Mouse (Mus musculus): Measurements from ENCODE around the gene 1700013F07Rik. TPM values are rescaled to one million over a fixed set of nuclear protein-coding genes. Genes with fewer than 3 reads are reported as not detected.

The 1700013F07Rik gene
- polyA plus RNA-seq, 1 experiment from 2014 or later, result 0.49 TPM

DNA sequence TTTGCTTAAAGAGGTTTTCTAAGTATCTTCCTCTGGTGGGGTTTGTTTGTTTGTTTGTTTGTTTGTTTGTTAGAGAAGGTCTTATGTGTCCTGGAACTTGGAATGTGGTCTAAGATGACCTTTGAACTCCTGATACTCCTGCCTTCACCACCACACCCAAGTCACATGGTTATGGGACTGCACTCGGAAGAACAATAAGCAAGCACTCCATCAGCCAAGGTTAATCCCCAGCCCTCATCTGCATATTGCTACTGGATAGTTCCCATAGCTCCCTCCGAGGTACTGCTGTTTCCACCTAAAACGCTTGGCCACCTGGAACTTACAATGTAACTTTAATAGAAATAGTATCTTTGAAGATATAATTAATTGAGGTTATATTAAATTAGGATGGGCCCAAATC, 20.5 kb upstream of the 1700013F07Rik start:
- H3K9me3 ChIP-seq (replicated peaks), result no peaks in the 10 kb centered on the region
- no peak overlapping the region for H3K27ac ChIP-seq (replicated peaks)
- WGBS, result 73% methylated on average over 3 of the region's 3 CpGs
- no peaks in the 10 kb centered on the region for H3K27me3 ChIP-seq (ENCODE audit: low read depth, poor library complexity, severe bottlenecking)
- no peak for DNase-seq (ENCODE audit: low spot score)
- H3K4me1 ChIP-seq, result peaks cover 24% of the 10 kb centered on the region
- no peak overlapping the region for H3K4me3 ChIP-seq
- H3K36me3 ChIP-seq, result no peaks in the 10 kb centered on the region

DNA sequence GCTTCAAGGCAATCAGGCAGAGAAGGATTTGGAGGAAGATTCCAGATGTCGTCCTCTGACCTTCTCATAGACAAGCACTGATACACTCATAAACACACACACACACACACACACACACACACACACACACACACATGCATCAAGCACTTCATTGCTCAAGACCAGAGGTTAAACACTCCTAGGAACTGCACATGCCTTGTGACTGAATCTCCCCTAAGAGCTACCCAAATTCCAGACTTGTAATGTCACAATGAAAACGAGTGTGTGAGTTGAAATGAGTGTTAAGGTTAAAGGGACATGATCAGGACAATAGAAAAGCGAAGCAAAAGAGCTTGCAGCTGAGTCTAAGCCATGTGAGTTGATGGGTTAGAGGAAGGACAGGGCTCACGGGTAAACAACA, 15.7 kb upstream of the 1700013F07Rik start:
- DNase-seq (ENCODE audit: low spot score), result no peak
- Histone ChIP-seq H3K27ac (replicated peaks) (no peak overlapping the region; the same call in 1 of the 2 replicates), H3K4me3 (no peak overlapping the region), H3K36me3 (no peaks in the 10 kb centered on the region), H3K9me3 (replicated peaks) (no peaks in the 10 kb centered on the region), H3K27me3 (ENCODE audit: low read depth, poor library complexity, severe bottlenecking) (no peaks in the 10 kb centered on the region), H3K4me1 (no peaks in the 10 kb centered on the region)
- WGBS, result 62% methylated on average over 4 of the region's 4 CpGs

- WGBS, result 87% methylated on average over 4 of the region's 4 CpGs
- DNase-seq (ENCODE audit: low spot score), result no peak
- Histone ChIP-seq H3K4me1 (no peaks in the 10 kb centered on the region), H3K4me3 (no peak overlapping the region), H3K9me3 (replicated peaks) (no peaks in the 10 kb centered on the region; the same call in 1 of the 2 replicates), H3K36me3 (no peaks in the 10 kb centered on the region), H3K27ac (replicated peaks) (no peak overlapping the region), H3K27me3 (ENCODE audit: low read depth, poor library complexity, severe bottlenecking) (no peaks in the 10 kb centered on the region)
These were observed 10.5 kb upstream of the 1700013F07Rik start for GRCm38 (mm10) chr3:108523415-108523814.

GRCm38 (mm10) chr3:108528489-108528888, 5.5 kb upstream of the 1700013F07Rik start:
- 89% methylated on average over 8 of the region's 8 CpGs for WGBS
- H3K4me1 ChIP-seq, result no peaks in the 10 kb centered on the region
- no peak for DNase-seq (ENCODE audit: low spot score)

GRCm38 (mm10) chr3:108533114-108533885, 650 bp upstream of the 1700013F07Rik start:
- no peak for DNase-seq (ENCODE audit: low spot score)
- Histone ChIP-seq H3K4me1 (peaks cover 21% of the 10 kb centered on the region), H3K9me3 (replicated peaks) (no peaks in the 10 kb centered on the region; the same call in 1 of the 2 replicates), H3K27me3 (ENCODE audit: low read depth, poor library complexity, severe bottlenecking) (peaks cover 31% of the 10 kb centered on the region), H3K27ac (replicated peaks) (no peak overlapping the region), H3K36me3 (no peaks in the 10 kb centered on the region), H3K4me3 (no peak overlapping the region)
- 87% methylated on average over 9 of the region's 9 CpGs for WGBS

More at GRCm38 (mm10) chr3:108528489-108528888, 5.5 kb upstream of the 1700013F07Rik start:
- Histone ChIP-seq H3K36me3 (no peaks in the 10 kb centered on the region), H3K9me3 (replicated peaks) (no peaks in the 10 kb centered on the region; the same call in 1 of the 2 replicates), H3K27ac (replicated peaks) (no peak overlapping the region), H3K27me3 (ENCODE audit: low read depth, poor library complexity, severe bottlenecking) (no peaks in the 10 kb centered on the region), H3K4me3 (no peak overlapping the region)

DNA sequence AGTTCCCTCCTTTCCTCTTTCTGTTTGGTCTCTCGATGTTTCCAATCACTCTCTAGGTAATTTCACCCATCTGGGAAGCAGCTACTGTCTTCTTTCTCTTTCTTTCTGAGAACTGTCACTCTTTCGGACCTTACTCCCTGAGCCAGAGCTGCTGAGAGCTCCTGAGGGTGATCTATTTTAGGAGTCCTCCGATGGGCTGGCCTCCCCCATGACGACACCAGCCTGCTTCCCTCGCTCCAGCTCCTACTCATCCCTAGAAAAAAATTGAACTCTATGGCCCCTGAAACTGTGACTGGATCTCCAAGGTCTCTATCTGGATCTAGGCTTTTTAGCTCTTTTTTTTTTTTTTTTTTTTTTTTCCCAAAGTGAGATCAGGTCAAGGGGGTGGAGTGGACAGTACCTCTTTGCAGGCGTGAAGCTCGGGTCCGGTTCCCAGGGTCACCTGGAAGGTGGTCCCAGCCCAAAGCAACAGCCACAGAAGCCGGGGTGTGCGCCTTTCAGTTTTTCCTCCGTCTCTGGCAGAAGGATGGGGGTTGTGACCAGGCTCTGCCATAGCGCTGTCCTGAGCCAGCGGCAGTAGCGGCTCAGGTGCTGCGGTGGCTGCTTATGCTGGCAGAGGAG, 2.1 kb downstream of the 1700013F07Rik start:
- DNase-seq (ENCODE audit: low spot score), result no peak
- Histone ChIP-seq H3K36me3 (no peaks in the 10 kb centered on the region), H3K9me3 (replicated peaks) (no peaks in the 10 kb centered on the region), H3K4me1 (peaks cover 21% of the 10 kb centered on the region), H3K4me3 (peak overlapping the region; percentile 63), H3K27ac (replicated peaks) (no peak overlapping the region), H3K27me3 (ENCODE audit: low read depth, poor library complexity, severe bottlenecking) (peaks cover 32% of the 10 kb centered on the region)
- WGBS, result 7% methylated on average over 15 of the region's 15 CpGs

- Histone ChIP-seq H3K9me3 (replicated peaks) (no peaks in the 10 kb centered on the region), H3K36me3 (no peaks in the 10 kb centered on the region), H3K4me1 (peaks cover 21% of the 10 kb centered on the region), H3K4me3 (peak within 1 kb of the TSS; percentile 63), H3K27me3 (ENCODE audit: low read depth, poor library complexity, severe bottlenecking) (peaks cover 32% of the 10 kb centered on the region), H3K27ac (replicated peaks) (peak within 1 kb of the TSS; percentile 63; the same call in 1 of the 2 replicates)
- DNase-seq (ENCODE audit: low spot score), result peak; percentile 57
- 2% methylated on average over 35 of the region's 35 CpGs for WGBS
These were observed 2.7 kb downstream of the 1700013F07Rik start, which contains the start of gene 5330417C22Rik for GRCm38 (mm10) chr3:108536517-108537260. Gene 5330417C22Rik (minus strand): TSS chr3:108536536.

GRCm38 (mm10) chr3:108537303-108537702, 3.4 kb downstream of the 1700013F07Rik start:
- Histone ChIP-seq H3K27me3 (ENCODE audit: low read depth, poor library complexity, severe bottlenecking) (peaks cover 32% of the 10 kb centered on the region), H3K9me3 (replicated peaks) (no peaks in the 10 kb centered on the region), H3K27ac (replicated peaks) (peak overlapping the region; percentile 63; the same call in 1 of the 2 replicates), H3K4me1 (peaks cover 21% of the 10 kb centered on the region), H3K4me3 (peak overlapping the region; percentile 46), H3K36me3 (no peaks in the 10 kb centered on the region)
- WGBS, result 8% methylated on average over 17 of the region's 17 CpGs
- DNase-seq (ENCODE audit: low spot score), result peak; percentile 86

- 87% methylated on average over 11 of the region's 11 CpGs for WGBS
- DNase-seq (ENCODE audit: low spot score), result no peak
- peaks cover 5% of the 10 kb centered on the region for H3K4me1 ChIP-seq
- no peaks in the 10 kb centered on the region for H3K9me3 ChIP-seq (replicated peaks)
- no peak overlapping the region for H3K4me3 ChIP-seq
- no peaks in the 10 kb centered on the region for H3K36me3 ChIP-seq
- H3K27me3 ChIP-seq (ENCODE audit: low read depth, poor library complexity, severe bottlenecking), result peaks cover 8% of the 10 kb centered on the region; the same call in 1 of the 2 replicates
- no peak overlapping the region for H3K27ac ChIP-seq (replicated peaks)
These were observed 8.3 kb downstream of the 1700013F07Rik start for GRCm38 (mm10) chr3:108542299-108542698.

DNA sequence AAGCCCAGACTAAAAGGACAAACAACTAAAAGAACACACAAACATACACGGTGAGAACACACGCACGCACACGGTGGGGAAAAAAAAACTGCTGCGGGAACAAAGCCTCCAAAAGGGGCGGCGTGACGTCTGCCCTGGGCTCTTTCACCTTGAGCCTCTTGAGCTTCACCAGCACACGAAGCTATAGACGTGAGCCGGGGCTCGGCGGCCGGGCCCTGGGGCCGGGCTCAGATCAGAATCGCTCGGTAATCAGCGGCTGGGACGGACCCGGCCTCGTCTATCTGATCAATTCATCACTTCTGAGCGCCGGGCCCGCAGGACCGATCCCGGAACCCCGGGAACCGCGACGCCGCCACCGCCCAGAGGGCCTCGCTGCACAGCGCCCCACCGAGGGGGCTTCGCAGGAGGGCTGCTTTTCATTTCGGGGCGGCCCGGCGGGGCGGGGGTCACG, 20.2 kb downstream of the 1700013F07Rik start:
- Histone ChIP-seq H3K4me1 (peaks cover 8% of the 10 kb centered on the region), H3K27me3 (ENCODE audit: low read depth, poor library complexity, severe bottlenecking) (no peaks in the 10 kb centered on the region), H3K9me3 (replicated peaks) (no peaks in the 10 kb centered on the region), H3K27ac (replicated peaks) (peak overlapping the region; percentile 97), H3K4me3 (peak overlapping the region; percentile 84), H3K36me3 (peaks cover 24% of the 10 kb centered on the region)
- no peak for DNase-seq (ENCODE audit: low spot score)
- under 1% methylated on average over 42 of the region's 42 CpGs for whole genome bisulfite sequencing

DNA sequence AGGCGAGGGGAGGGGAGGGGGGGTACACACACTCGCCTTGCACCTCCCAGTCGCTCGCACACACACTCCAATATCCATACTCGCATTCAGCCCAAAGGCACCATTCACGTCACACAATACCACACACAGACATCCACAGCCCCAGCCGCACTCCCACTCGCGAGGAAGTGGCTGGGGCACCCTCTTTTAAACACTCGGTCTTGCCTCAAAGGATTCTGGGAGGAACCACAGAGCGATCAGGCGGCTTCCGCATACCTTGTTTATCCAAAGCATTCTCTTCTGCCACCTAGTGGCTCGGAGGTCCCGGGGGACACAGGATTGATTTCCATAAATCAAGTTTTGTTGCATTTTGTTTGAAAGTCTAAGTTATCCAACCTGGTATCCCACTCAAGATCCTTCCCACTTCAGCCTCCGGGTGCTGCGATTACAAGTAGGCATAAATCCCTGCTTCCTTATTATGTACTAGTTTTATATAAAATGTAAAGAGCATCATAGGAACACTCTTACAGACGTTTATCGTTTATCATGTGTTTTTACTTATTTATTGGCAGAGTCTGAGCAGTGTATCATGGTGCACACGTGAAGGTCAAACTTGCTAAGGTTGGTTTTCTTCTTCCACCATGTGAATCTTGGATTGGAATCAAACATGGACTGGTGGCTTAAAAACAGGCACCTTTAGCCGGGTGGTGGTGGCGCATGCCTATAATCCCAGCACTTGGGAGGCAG, 20.8 kb downstream of the 1700013F07Rik start:
- peak; percentile 90 for DNase-seq (ENCODE audit: low spot score)
- Histone ChIP-seq H3K36me3 (peaks cover 30% of the 10 kb centered on the region), H3K27ac (replicated peaks) (peak overlapping the region; percentile 97), H3K27me3 (ENCODE audit: low read depth, poor library complexity, severe bottlenecking) (no peaks in the 10 kb centered on the region), H3K9me3 (replicated peaks) (no peaks in the 10 kb centered on the region), H3K4me3 (peak overlapping the region; percentile 84), H3K4me1 (peaks cover 8% of the 10 kb centered on the region)
- WGBS, result 18% methylated on average over 22 of the region's 22 CpGs

DNA sequence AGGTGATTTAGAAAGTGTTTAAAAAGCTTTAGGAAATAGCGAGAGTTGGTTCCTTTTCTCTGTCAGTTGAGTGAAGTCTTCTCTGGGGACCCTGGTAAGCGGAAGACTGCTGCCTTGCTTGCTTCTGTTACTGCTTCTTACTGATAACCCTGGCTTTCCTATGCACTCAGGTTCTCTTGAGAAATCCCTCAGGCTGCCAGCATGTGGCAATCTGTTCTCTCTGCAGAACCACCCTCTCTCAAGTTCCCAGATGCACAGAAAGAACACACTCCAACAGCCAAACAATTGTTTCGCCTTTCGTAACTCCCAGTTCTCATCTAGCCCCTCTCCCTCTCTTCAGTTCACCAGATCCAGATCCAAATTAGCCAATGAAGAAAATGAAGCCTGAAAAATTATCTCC, 23.9 kb downstream of the 1700013F07Rik start:
- H3K4me3 ChIP-seq, result no peak overlapping the region
- H3K4me1 ChIP-seq, result peaks cover 26% of the 10 kb centered on the region
- no peaks in the 10 kb centered on the region for H3K27me3 ChIP-seq (ENCODE audit: low read depth, poor library complexity, severe bottlenecking)
- WGBS, result 92% methylated on average over 4 of the region's 4 CpGs
- H3K36me3 ChIP-seq, result peaks cover 36% of the 10 kb centered on the region
- H3K27ac ChIP-seq (replicated peaks), result no peak overlapping the region
- no peaks in the 10 kb centered on the region for H3K9me3 ChIP-seq (replicated peaks)
- DNase-seq (ENCODE audit: low spot score), result no peak
